Mouse (Mus musculus) myocyte (in vitro differentiated cells): ENCODE data around the gene Xlr5c.

Experiments
- CEBPB ChIP-seq: IDR thresholded peaks from 2 replicates; pipeline ENCODE4 v1.6.1; 2011; ENCODE audit warnings: mild to moderate bottlenecking, moderate library complexity; ENCODE audit not compliant: poor library complexity, insufficient read depth, severe bottlenecking
- E2F4 ChIP-seq: IDR thresholded peaks from one replicate; pipeline ENCODE4 v1.6.1; 2011; ENCODE audit warnings: mild to moderate bottlenecking, control low read depth, moderate library complexity; ENCODE audit not compliant: insufficient read depth
- MAX ChIP-seq: IDR thresholded peaks from one replicate; pipeline ENCODE4 v1.6.1; 2011; ENCODE audit warnings: low read depth, mild to moderate bottlenecking, control low read depth
- MYOD1 ChIP-seq, 3 experiments: IDR thresholded peaks; one replicate each; pipeline ENCODE4 v1.6.1; 2011; ENCODE audit warnings: control low read depth in 2 of 3, low read depth in 2 of 3, mild to moderate bottlenecking in 2 of 3, moderate library complexity in 1 of 3; ENCODE audit not compliant: insufficient read length in 2 of 3, control insufficient read depth in 1 of 3
- MYOG ChIP-seq, 3 experiments: IDR thresholded peaks; one replicate each; pipeline ENCODE4 v1.6.1; 2011; ENCODE audit warnings: control low read depth in 2 of 3, low read depth in 2 of 3, mild to moderate bottlenecking in 2 of 3; ENCODE audit not compliant: insufficient read length in 2 of 3, control insufficient read depth in 1 of 3, insufficient read depth in 1 of 3
- POLR2A ChIP-seq: IDR thresholded peaks from one replicate; pipeline ENCODE4 v1.6.1; 2011; ENCODE audit warnings: low read depth, mild to moderate bottlenecking, control low read depth, moderate library complexity; ENCODE audit not compliant: insufficient read length
- POLR2AphosphoS2 ChIP-seq: IDR thresholded peaks from one replicate; pipeline ENCODE4 v1.6.1; 2011; ENCODE audit warnings: low read depth, control low read depth; ENCODE audit not compliant: insufficient read length
- REST ChIP-seq: IDR thresholded peaks from one replicate; pipeline ENCODE4 v1.6.1; 2011; ENCODE audit warnings: mild to moderate bottlenecking, control low read depth, moderate library complexity; ENCODE audit not compliant: insufficient read depth, insufficient read length
- SRF ChIP-seq: IDR thresholded peaks from one replicate; pipeline ENCODE4 v1.6.1; 2011; ENCODE audit warnings: low read depth; ENCODE audit not compliant: control insufficient read depth, insufficient read length
- TCF12 ChIP-seq: IDR thresholded peaks from one replicate; pipeline ENCODE4 v1.6.1; 2011; ENCODE audit warnings: mild to moderate bottlenecking, control low read depth; ENCODE audit not compliant: poor library complexity, insufficient read depth, severe bottlenecking
- TCF3 ChIP-seq: IDR thresholded peaks from one replicate; pipeline ENCODE4 v1.6.1; 2011; ENCODE audit warnings: low read depth, control low read depth; ENCODE audit not compliant: insufficient read length
- USF1 ChIP-seq: IDR thresholded peaks from one replicate; pipeline ENCODE4 v1.6.1; 2011; ENCODE audit warnings: low read depth, mild to moderate bottlenecking, control low read depth, moderate library complexity

- TF ChIP-seq USF1 (no peak), SRF (no peak), POLR2A (no peak), MAX (no peak), POLR2AphosphoS2 (no peak), TCF12 (no peak), TCF3 (no peak), MYOD1 (IDR thresholded peaks at IDR 0.05; ENCODE audit: control insufficient read depth in 1 of 3, insufficient read length in 2 of 3, low read depth in 2 of 3) (no peak), REST (no peak), CEBPB (no peak), MYOG (IDR thresholded peaks at IDR 0.05; ENCODE audit: control insufficient read depth in 1 of 3, insufficient read depth in 1 of 3, insufficient read length in 2 of 3, low read depth in 2 of 3) (no peak), E2F4 (no peak)
Observed at GRCm38 (mm10) chrX:73336740-73337139, 44.0 kb upstream of the Xlr5c start, which contains the start of gene Gm45015.
